Mouse (Mus musculus): ENCODE measurements at regions not wholly inside any gene's neighbourhood (a gene's known extent, or its start where the extent isn't known, plus 50 kb on each side); places are given as distances from the start of the nearest gene placed in this dataset.

GRCm38 (mm10) chr12:93160252-93160651 is 1311.3 kb upstream of the Sel1l start:
- POLR2A ChIA-PET: no interaction called here
- CTCF ChIA-PET: no interaction called here

DNA sequence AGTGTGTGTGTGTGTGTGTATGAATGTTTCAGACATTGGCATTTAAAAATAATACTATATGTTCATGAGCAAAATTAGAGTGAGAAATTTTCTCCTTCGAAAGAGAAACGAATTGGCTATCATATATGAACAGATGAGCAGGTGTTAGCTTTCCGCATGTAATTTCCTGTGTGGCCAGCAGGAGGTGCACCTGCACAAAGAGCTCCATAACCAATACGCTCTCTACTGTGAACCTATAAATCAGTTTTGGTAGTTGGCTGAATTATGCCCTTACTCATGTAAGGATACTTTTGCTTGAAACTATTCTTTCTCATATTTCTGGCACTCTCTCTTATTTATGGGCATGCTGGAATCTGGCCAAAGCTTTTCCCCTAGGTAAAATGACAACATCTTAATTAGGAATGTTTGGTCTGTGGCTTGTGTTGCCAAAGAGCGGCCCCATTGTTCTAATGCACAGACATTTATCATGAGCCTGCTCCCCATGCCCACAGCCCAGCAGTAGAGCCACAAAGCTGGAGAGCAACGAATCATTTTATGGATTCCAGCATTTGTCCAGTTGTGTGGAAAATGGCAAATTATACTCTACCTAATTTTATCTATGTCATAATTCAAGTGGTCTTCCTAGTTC is 1303.8 kb upstream of the Sel1l start:
- ChIA-PET CTCF (interaction anchor here in 2 of 4 experiments (0.7 to 1.1 kb wide), 5 partner anchors 8 to 253 kb away, joined by 3 to 4 read pairs (median 4); no protein-coding TSS in a partner anchor), POLR2A (no interaction called here)

DNA sequence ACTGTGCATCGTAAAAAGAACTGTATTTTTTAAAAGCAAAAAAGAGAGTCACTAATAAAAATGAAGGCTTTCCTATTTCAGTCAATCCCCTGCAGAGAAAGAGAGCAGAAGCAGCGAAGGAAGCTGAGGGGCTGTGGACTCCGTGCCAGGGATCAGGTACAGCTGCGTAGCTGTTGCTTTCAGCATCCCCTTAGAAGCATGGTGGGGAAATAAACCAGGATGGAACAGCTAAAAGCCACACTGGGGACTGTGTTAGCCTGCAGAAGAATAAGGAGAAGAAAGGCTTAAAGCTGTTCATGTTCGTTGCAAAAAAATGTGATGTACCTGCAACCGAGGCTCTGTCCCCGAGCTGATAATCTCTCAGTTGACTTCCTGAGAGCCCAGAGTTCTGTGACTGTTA is 1302.6 kb upstream of the Sel1l start:
- ChIA-PET POLR2A (no interaction called here), CTCF (interaction anchor here in 2 of 4 experiments (0.6 to 0.7 kb wide), 2 partner anchors 61 to 910 kb away, joined by 3 to 5 read pairs; no protein-coding TSS in a partner anchor)

- CTCF ChIA-PET: no interaction called here
- POLR2A ChIA-PET: no interaction called here
Measured at GRCm38 (mm10) chr12:93142265-93142664, 1293.3 kb upstream of the Sel1l start.

- POLR2A ChIA-PET: no interaction called here
- CTCF ChIA-PET: no interaction called here
Measured at GRCm38 (mm10) chr12:93136395-93136794, 1287.4 kb upstream of the Sel1l start.

- ChIA-PET CTCF (no interaction called here), POLR2A (no interaction called here)
Measured at GRCm38 (mm10) chr12:93122216-93122615, 1273.3 kb upstream of the Sel1l start.

- POLR2A ChIA-PET: no interaction called here
- CTCF ChIA-PET: interaction anchor here in 1 of 4 experiments (0.6 kb wide), 1 partner anchor 1245 kb away, joined by 5 read pairs; no protein-coding TSS in a partner anchor
Measured at GRCm38 (mm10) chr12:93088031-93088790, 1239.3 kb upstream of the Sel1l start.

GRCm38 (mm10) chr12:93063864-93064263 is 1214.9 kb upstream of the Sel1l start:
- POLR2A ChIA-PET: no interaction called here
- CTCF ChIA-PET: no interaction called here

DNA sequence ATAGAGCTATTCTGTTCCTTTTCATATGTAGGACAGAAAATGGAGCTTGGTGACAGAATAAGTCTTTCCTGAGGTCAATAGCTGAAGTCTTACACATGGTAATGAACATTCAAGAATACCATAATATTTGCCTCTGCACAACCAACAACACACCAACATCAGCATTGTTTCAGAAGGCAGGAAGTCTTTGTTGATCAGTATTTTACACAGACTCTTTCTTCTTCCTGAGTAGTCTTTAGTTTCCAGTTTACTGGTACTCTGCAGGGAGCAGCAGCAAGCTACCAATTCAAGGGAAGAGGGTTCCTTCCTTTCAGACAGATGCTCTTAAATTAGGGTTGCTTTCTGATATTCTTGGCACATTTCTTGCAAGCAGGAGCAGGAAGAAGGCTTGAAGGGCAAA is 1170.7 kb upstream of the Sel1l start:
- ChIA-PET POLR2A (no interaction called here), CTCF (no interaction called here)

- POLR2A ChIA-PET: no interaction called here
Measured at GRCm38 (mm10) chr12:93011583-93011982, 1162.6 kb upstream of the Sel1l start.

DNA sequence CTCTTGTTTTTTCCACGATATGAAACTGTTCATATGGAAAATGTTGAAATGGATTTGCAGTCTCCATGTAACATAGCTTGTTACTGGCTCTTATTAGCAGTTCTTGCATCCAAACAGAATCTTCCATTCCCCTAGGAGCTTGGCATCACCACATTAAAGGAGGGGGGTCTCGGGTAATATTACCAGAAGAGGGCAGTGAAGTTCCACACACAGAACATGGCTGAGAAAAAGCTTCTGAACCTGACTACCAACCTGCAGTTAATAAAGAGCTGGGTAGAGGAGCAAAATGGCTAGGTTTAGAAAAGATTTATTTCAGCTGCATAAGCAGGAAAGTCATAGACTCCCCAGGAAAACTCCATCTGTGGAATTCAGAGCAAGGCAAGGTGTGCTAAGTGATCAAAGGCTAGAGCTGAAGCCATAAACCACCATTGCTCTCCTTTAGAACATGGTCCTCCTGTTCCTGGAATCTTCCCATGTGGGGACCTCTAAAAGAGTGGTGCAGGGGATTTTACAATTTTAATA is 1157.9 kb upstream of the Sel1l start:
- ChIA-PET POLR2A (no interaction called here), CTCF (interaction anchor here in 2 of 4 experiments (0.6 to 1.0 kb wide), 3 partner anchors 9 to 543 kb away, joined by 3 to 8 read pairs (median 3); no protein-coding TSS in a partner anchor)

More at GRCm38 (mm10) chr12:93011583-93011982, 1162.6 kb upstream of the Sel1l start:
- CTCF ChIA-PET: no interaction called here

GRCm38 (mm10) chr12:93003125-93003524 is 1154.2 kb upstream of the Sel1l start:
- ChIA-PET POLR2A (no interaction called here), CTCF (no interaction called here)

GRCm38 (mm10) chr12:92975698-92976097 is 1126.7 kb upstream of the Sel1l start:
- POLR2A ChIA-PET: no interaction called here
- CTCF ChIA-PET: no interaction called here

DNA sequence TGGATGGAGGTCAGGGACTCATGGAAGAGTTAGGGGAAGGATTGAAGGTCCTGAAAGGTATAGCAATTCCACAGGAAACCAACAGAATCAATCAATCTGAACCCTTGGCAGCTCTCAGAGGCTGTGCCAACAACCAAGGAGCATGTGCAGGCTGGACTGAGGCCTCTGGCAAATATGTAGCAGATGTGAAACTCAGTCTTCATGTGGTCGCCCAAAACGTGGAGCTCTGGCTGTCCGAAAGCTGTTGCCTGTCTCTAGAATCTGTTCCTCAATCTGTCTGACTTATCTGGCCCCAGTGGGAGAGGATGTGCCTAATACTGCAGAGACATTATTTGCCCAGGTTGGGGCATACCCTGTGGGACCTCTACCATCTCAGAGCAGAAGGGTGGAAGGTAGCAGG is 1095.4 kb upstream of the Sel1l start:
- ChIA-PET CTCF (no interaction called here), POLR2A (no interaction called here)

DNA sequence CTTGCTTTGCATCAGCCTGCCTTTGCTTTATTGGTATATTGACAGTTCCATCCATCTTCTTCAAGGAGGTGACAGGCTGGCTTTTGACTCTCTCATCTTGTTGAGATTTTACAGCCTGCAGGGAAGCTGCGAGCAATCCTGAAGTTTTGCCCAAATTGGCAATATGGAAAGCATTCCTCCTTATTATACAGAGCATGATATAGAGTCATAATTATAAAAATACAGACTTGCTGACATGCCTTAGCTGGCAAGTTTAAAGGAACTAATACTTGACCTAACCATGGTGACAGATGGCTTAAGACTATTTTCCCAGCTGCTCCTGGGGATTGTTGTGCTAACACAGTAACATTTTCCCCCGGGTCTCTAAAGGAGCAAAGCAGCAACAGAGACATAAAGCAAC is 1078.6 kb upstream of the Sel1l start:
- CTCF ChIA-PET: no interaction called here

DNA sequence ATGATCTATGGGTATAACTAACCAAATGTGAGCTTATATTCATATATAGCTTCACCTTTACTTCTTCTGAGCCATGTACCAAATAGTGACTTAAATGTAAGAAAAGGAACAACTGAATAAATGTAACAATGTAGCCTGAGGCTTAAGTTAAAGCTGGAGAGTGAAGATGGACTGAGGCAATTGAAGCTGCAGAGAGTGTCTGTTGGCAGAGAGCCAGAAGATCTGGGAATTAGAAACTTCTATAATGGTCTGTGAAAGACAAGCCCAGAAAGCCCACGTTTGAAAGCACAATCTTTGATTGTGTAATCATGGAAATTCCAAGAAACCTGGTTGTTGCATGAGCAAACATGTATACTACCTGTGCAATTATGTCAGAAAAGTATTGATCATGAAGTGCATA is 1078.0 kb upstream of the Sel1l start:
- POLR2A ChIA-PET: no interaction called here
- CTCF ChIA-PET: no interaction called here

More for the DNA sequence above, 1078.6 kb upstream of the Sel1l start:
- POLR2A ChIA-PET: no interaction called here

DNA sequence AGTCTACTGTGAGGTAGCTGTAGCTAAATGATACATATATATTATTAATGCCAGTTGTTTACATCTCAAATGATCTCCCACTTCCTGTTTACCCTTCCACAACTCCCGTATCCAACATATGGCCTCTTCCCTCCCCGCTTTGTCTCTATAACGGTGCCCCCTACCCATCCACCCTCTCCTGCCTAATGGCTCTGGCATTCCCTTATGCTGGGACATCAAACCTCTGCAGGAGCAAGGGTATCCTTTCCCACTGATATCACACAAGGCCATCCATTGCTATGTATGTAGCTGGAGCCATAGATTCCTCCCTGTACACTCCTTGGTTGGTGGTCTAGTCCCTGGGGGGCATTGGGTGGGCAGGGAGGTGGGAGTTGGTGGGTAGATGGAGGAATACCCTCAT is 1071.0 kb upstream of the Sel1l start:
- CTCF ChIA-PET: no interaction called here

DNA sequence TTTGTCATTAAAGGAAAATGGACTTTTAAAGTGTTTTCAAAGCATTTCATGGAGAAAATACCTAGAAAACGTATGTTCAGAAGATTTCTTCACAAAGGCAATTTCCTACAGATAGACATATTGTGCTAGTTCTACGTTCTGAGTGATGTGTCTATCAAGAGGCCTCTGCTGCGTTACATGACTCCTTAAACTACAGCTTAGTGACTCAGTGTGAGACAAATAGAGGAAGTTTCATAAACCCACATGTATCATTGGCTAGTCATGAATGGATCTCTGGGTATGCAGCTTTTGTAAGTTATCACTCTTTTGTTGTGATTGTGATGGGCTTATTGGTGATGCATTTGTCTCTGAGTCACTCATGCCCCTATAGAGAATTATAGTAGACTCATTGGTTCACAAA is 1067.3 kb upstream of the Sel1l start:
- ChIA-PET CTCF (no interaction called here), POLR2A (no interaction called here)

More for the DNA sequence above, 1071.0 kb upstream of the Sel1l start:
- POLR2A ChIA-PET: no interaction called here

GRCm38 (mm10) chr12:92915776-92916175 is 1066.8 kb upstream of the Sel1l start:
- CTCF ChIA-PET: no interaction called here
- POLR2A ChIA-PET: no interaction called here

GRCm38 (mm10) chr12:92915203-92915602 is 1066.2 kb upstream of the Sel1l start:
- POLR2A ChIA-PET: no interaction called here

GRCm38 (mm10) chr12:92904382-92904781 is 1055.4 kb upstream of the Sel1l start:
- ChIA-PET CTCF (no interaction called here), POLR2A (no interaction called here)

More at GRCm38 (mm10) chr12:92915203-92915602, 1066.2 kb upstream of the Sel1l start:
- CTCF ChIA-PET: no interaction called here
